Mouse (Mus musculus) T-helper 2 cell (primary cell): ENCODE measurements around the gene Trim16.

ENCODE experiments used
- in situ Hi-C: fragments of 300-600 bp; cut with MboI, MseI; formaldehyde crosslinking; loops from one replicate; pipeline ENCODE4 v1.15.1; 2025; ENCODE audit warnings: high pct_unique_total_duplicates

Gene Trim16

GRCm38 (mm10) chr11:62890796-62891195, 70.8 kb downstream of the Trim16 start:
- in situ Hi-C loops: no loop called here

GRCm38 (mm10) chr11:62891763-62892162, 71.7 kb downstream of the Trim16 start:
- in situ Hi-C loops: no loop called here
